Mouse (Mus musculus) ES-Bruce4 (cell line): ENCODE results near the gene Ykt6.

Source experiments
- CTCF ChIP-seq: IDR thresholded peaks from one replicate; pipeline ENCODE4 v1.8.1; 2011; ENCODE audit warnings: low read depth, low read length
- EP300 ChIP-seq: IDR thresholded peaks from 2 replicates; pipeline ENCODE4 v1.6.1; 2011; ENCODE audit warnings: low read depth, low read length; ENCODE audit not compliant: insufficient read depth
- POLR2A ChIP-seq: IDR thresholded peaks from one replicate; pipeline ENCODE4 v1.8.1; 2011; ENCODE audit warnings: low read length; ENCODE audit not compliant: insufficient read depth

- TF ChIP-seq CTCF: no peak
- no peak for TF ChIP-seq POLR2A
- TF ChIP-seq EP300: no peak
Measured at GRCm38 (mm10) chr11:5948546-5949250, 6.8 kb upstream of the Ykt6 start.
